Mouse (Mus musculus): ENCODE results near the gene Gm12185.
"Not testable (repeated sequence)": the region's sequence is repeated elsewhere in the genome, so short reads cannot be mapped to it uniquely, and the experiment has no call there.

DNA sequence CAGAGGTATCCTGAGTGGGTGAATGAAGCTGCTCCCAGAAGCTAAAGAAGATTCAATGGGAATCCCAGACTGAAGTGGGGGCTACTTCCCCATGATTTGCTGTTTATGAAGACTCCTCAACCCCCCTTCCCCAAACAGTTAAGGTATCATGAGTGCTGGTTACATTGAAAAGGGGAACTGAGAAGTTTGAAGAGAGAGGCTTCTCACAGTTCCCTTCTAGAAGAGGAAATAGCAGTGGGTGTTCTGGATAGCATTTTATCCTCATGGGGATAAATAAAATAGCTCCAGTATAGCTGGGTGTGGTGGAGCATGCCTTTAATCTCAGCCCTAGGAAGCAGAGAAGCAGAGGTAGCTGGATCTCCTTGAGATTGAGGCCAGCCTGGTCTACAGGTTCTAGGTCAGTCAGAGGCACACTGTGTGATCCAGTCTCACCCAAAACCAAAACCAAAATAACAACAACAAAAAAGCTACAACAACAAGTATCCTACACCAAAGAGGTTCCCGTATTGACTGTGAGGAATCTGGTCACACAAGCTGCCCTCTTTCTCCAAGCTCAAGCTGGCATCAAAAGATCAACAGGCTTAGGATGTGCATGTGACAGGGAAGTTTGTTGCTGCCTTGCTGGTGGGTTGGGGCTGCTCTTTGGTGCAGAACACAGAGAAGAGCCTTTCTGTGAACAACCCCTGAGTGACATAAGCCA is 13.6 kb downstream of the Gm12185 start, which contains the start of gene Olfr56:
- TF ChIP-seq MAX (IDR thresholded peaks at IDR 0.05; ENCODE audit: low read depth); POLR2A (IDR thresholded peaks at IDR 0.05; ENCODE audit: insufficient read length, low read depth); E2F4 (IDR thresholded peaks at IDR 0.05; ENCODE audit: insufficient read depth); SRF (IDR thresholded peaks at IDR 0.05; ENCODE audit: control insufficient read depth, insufficient read length, low read depth); TCF12 (IDR thresholded peaks at IDR 0.05; ENCODE audit: insufficient read depth, poor library complexity, severe bottlenecking); USF1 (IDR thresholded peaks at IDR 0.05; ENCODE audit: low read depth); TCF3 (IDR thresholded peaks at IDR 0.05; ENCODE audit: insufficient read length, low read depth); MYOD1 (IDR thresholded peaks at IDR 0.05; ENCODE audit: control insufficient read depth in 1 of 3, insufficient read length in 2 of 3, low read depth in 2 of 3); MYOG (IDR thresholded peaks at IDR 0.05; ENCODE audit: control insufficient read depth in 1 of 3, insufficient read depth in 1 of 3, insufficient read length in 2 of 3, low read depth in 2 of 3); CEBPB (IDR thresholded peaks at IDR 0.05; ENCODE audit: insufficient read depth, poor library complexity, severe bottlenecking); REST (IDR thresholded peaks at IDR 0.05; ENCODE audit: insufficient read depth, insufficient read length); POLR2AphosphoS2 (IDR thresholded peaks at IDR 0.05; ENCODE audit: insufficient read length, low read depth): not testable (repeated sequence)
